Mouse (Mus musculus) E14TG2a.4 (cell line): ENCODE measurements around the gene Apobec3.

Experiments used
- CTCF ChIP-seq: conservative IDR thresholded peaks from 2 replicates; pipeline ENCODE4 v1.5.1; 2014; ENCODE audit warnings: low read length
- NANOG ChIP-seq: IDR thresholded peaks from 2 replicates; pipeline ENCODE4 v1.6.1; 2014; ENCODE audit warnings: borderline replicate concordance, low read length, mixed read lengths
- POU5F1 ChIP-seq: IDR thresholded peaks from 2 replicates; pipeline ENCODE4 v1.6.1; 2014; ENCODE audit warnings: low read length, borderline replicate concordance

GRCm38 (mm10) chr15:79961366-79961921 lies 70.0 kb downstream of the Apobec3 start:
- TF ChIP-seq CTCF: no peak
- TF ChIP-seq POU5F1: no peak
- TF ChIP-seq NANOG: no peak
